Mouse (Mus musculus): ENCODE measurements at regions not wholly inside any gene's neighbourhood (a gene's known extent, or its start where the extent isn't known, plus 50 kb on each side); places are given as distances from the start of the nearest gene placed in this dataset.

DNA sequence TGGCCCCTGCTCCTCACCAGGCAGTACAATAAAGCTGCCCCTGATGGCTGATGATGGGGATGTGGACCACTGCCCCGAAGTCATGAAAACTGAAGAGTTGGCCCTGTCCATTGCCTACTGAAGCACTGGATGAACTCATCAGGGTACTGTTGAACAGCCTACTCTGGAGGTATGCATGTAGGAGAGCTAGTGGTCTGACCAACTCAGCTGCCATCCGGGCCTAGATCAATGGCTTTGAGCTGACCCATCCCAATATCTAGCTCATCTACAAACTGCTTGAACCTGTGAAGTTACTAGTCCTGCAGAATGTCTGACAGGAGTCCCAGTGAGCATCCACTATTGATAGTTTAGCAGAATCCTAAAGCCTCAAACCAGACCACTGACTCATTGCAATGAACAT lies 672.6 kb upstream of the Acvr2a start:
- TF ChIP-seq CTCF (IDR thresholded peaks at IDR 0.05; ENCODE audit: low read depth, low read length) (no peak), POLR2A (IDR thresholded peaks at IDR 0.05; ENCODE audit: extremely low read depth, insufficient read depth, low read length) (no peak)
